Mouse (Mus musculus) lung, embryonic 16.5 days (tissue): Measurements from ENCODE around the gene Foxn2. TPM values are rescaled to one million over a fixed set of nuclear protein-coding genes. Genes with fewer than 3 reads are reported as not detected.
A peak's percentile ranks its signal among the peaks of the same experiment; 100 is the strongest.

Experiments
- ATAC-seq: fragments of 200-750 bp; cut with Nextera tagmentation; 2 replicates; pipeline ENCODE4 v1.8.0; 2017; ENCODE audit warnings: low read depth, mild to moderate bottlenecking, moderate library complexity
- H3K27ac ChIP-seq: fragments of 300-500 bp; sonication (generic); 2 replicates; pipeline ENCODE4 v1.5.1; 2014; ENCODE audit warnings: mild to moderate bottlenecking, control low read depth, low read length
- H3K27me3 ChIP-seq: fragments of 300-500 bp; sonication (generic); 2 replicates; pipeline ENCODE4 v1.6.1; 2014; ENCODE audit warnings: low read depth, low read length, mixed read lengths; ENCODE audit not compliant: control insufficient read depth, insufficient read depth
- H3K36me3 ChIP-seq: fragments of 300-500 bp; sonication (generic); 2 replicates; pipeline ENCODE4 v1.6.1; 2014; ENCODE audit warnings: low read length; ENCODE audit not compliant: control insufficient read depth, insufficient read depth
- H3K4me1 ChIP-seq: fragments of 300-500 bp; sonication (generic); replicated peaks from 2 replicates; pipeline ENCODE4 v1.6.1; 2014; ENCODE audit warnings: low read length, mixed read lengths; ENCODE audit not compliant: control insufficient read depth, insufficient read depth
- H3K4me2 ChIP-seq: fragments of 300-500 bp; sonication (generic); 2 replicates; pipeline ENCODE4 v1.6.1; 2014; ENCODE audit warnings: low read depth, low read length, control low read depth
- H3K4me3 ChIP-seq: fragments of 300-500 bp; sonication (generic); 2 replicates; pipeline ENCODE4 v1.5.1; 2014; ENCODE audit warnings: mild to moderate bottlenecking, low read length, control low read depth
- H3K9ac ChIP-seq: fragments of 300-500 bp; sonication (generic); 2 replicates; pipeline ENCODE4 v1.6.1; 2014; ENCODE audit warnings: low read length, control low read depth
- H3K9me3 ChIP-seq: fragments of 300-500 bp; sonication (generic); 2 replicates; pipeline ENCODE4 v1.6.1; 2016; ENCODE audit warnings: low read length; ENCODE audit not compliant: control insufficient read depth
- WGBS: fragments of 180-500 bp; shearing (Covaris S2); extraction: QIAGEN DNeasy Blood & Tissue Kit; methylation state at CpG from one replicate; pipeline ENCODE4 v1.1.7; 2014; 5-methylcytosine and 5-hydroxymethylcytosine counted together
- polyA plus RNA-seq: library from polyadenylated mRNA; unstranded; fragments of >200 nt; fragmentation: Nextera tagmentation; extraction: Ambion mirVana; gene quantifications from 2 replicates; pipeline ENCODE4 v1.2.1, GENCODE M21; 2015

The Foxn2 gene
- 21.5 and 21.8 TPM in 2 replicates for polyA plus RNA-seq

GRCm38 (mm10) chr17:88440285-88441000, at the start of gene Foxn2:
Gene Foxn2, plus strand, starts transcription at chr17:88440711.
- H3K4me1 ChIP-seq = peaks cover 8% of the 10 kb centered on the region; the same call in 1 of the 2 replicates
- ATAC-seq = peak; percentile 94
- H3K36me3 ChIP-seq = no peaks in the 10 kb centered on the region
- WGBS = under 1% methylated on average over 56 of the region's 93 CpGs
- peak within 1 kb of the TSS; percentile 78 for H3K4me2 ChIP-seq
- H3K4me3 ChIP-seq = peak within 1 kb of the TSS; percentile 98
- H3K9me3 ChIP-seq = no peaks in the 10 kb centered on the region
- peak within 1 kb of the TSS; percentile 94 for H3K27ac ChIP-seq
- peak within 1 kb of the TSS; percentile 97 for H3K9ac ChIP-seq
- no peaks in the 10 kb centered on the region for H3K27me3 ChIP-seq

- no peak overlapping the region for H3K4me2 ChIP-seq
- H3K9ac ChIP-seq = no peak overlapping the region
- 75% methylated on average over 6 of the region's 6 CpGs for WGBS
- H3K9me3 ChIP-seq = no peaks in the 10 kb centered on the region
- H3K4me3 ChIP-seq = no peak overlapping the region
- no peaks in the 10 kb centered on the region for H3K36me3 ChIP-seq
- no peak overlapping the region for H3K27ac ChIP-seq
- no peaks in the 10 kb centered on the region for H3K4me1 ChIP-seq
- ATAC-seq = no peak
- no peaks in the 10 kb centered on the region for H3K27me3 ChIP-seq
Measured at GRCm38 (mm10) chr17:88397501-88397900, 43.0 kb upstream of the Foxn2 start.

- 89% methylated on average over 6 of the region's 6 CpGs for WGBS
- Histone ChIP-seq H3K27me3 (no peaks in the 10 kb centered on the region), H3K4me3 (no peak overlapping the region), H3K9me3 (no peaks in the 10 kb centered on the region), H3K27ac (no peak overlapping the region), H3K4me1 (no peaks in the 10 kb centered on the region), H3K9ac (no peak overlapping the region), H3K4me2 (no peak overlapping the region), H3K36me3 (no peaks in the 10 kb centered on the region)
- ATAC-seq = no peak
Measured at GRCm38 (mm10) chr17:88398090-88398489, 42.4 kb upstream of the Foxn2 start.

GRCm38 (mm10) chr17:88398854-88399253, 41.7 kb upstream of the Foxn2 start:
- Histone ChIP-seq H3K9me3 (no peaks in the 10 kb centered on the region), H3K4me3 (no peak overlapping the region), H3K27ac (no peak overlapping the region), H3K27me3 (no peaks in the 10 kb centered on the region), H3K9ac (no peak overlapping the region), H3K4me2 (no peak overlapping the region), H3K36me3 (no peaks in the 10 kb centered on the region), H3K4me1 (no peaks in the 10 kb centered on the region)
- ATAC-seq = no peak
- WGBS = 72% methylated on average over 4 of the region's 4 CpGs

GRCm38 (mm10) chr17:88400122-88400521, 40.4 kb upstream of the Foxn2 start:
- H3K4me1 ChIP-seq = no peaks in the 10 kb centered on the region
- H3K36me3 ChIP-seq = no peaks in the 10 kb centered on the region
- peaks cover 2% of the 10 kb centered on the region; the same call in 1 of the 2 replicates for H3K27me3 ChIP-seq
- no peaks in the 10 kb centered on the region for H3K9me3 ChIP-seq
- H3K9ac ChIP-seq = no peak overlapping the region
- no peak overlapping the region for H3K4me2 ChIP-seq
- WGBS = 70% methylated on average over 6 of the region's 6 CpGs
- ATAC-seq = no peak
- no peak overlapping the region for H3K27ac ChIP-seq
- H3K4me3 ChIP-seq = no peak overlapping the region

GRCm38 (mm10) chr17:88400702-88401475, 39.6 kb upstream of the Foxn2 start:
- ATAC-seq = no peak

GRCm38 (mm10) chr17:88403269-88403668, 37.2 kb upstream of the Foxn2 start:
- no peak overlapping the region for H3K4me2 ChIP-seq
- H3K4me3 ChIP-seq = no peak overlapping the region
- no peaks in the 10 kb centered on the region for H3K9me3 ChIP-seq
- no peak overlapping the region for H3K9ac ChIP-seq
- H3K4me1 ChIP-seq = no peaks in the 10 kb centered on the region
- H3K36me3 ChIP-seq = no peaks in the 10 kb centered on the region
- peaks cover 2% of the 10 kb centered on the region; the same call in 1 of the 2 replicates for H3K27me3 ChIP-seq
- 71% methylated on average over 6 of the region's 6 CpGs for WGBS
- no peak overlapping the region for H3K27ac ChIP-seq
- no peak for ATAC-seq

More at GRCm38 (mm10) chr17:88400702-88401475, 39.6 kb upstream of the Foxn2 start:
- Histone ChIP-seq H3K4me2 (no peak overlapping the region), H3K27me3 (peaks cover 2% of the 10 kb centered on the region; the same call in 1 of the 2 replicates), H3K36me3 (no peaks in the 10 kb centered on the region), H3K9ac (no peak overlapping the region), H3K9me3 (no peaks in the 10 kb centered on the region), H3K27ac (no peak overlapping the region), H3K4me3 (no peak overlapping the region), H3K4me1 (no peaks in the 10 kb centered on the region)
- 53% methylated on average over 15 of the region's 15 CpGs for WGBS

- 14% methylated on average over 6 of the region's 6 CpGs for WGBS
- Histone ChIP-seq H3K36me3 (no peaks in the 10 kb centered on the region), H3K27ac (no peak overlapping the region), H3K27me3 (peaks cover 2% of the 10 kb centered on the region; the same call in 1 of the 2 replicates), H3K9ac (no peak overlapping the region), H3K4me2 (0 out of 2 replicates have a peak overlapping the region, but pooled peaks have one; percentile 41), H3K4me1 (no peaks in the 10 kb centered on the region), H3K9me3 (no peaks in the 10 kb centered on the region), H3K4me3 (peak overlapping the region; percentile 24; the same call in 1 of the 2 replicates)
- ATAC-seq = no peak
Measured at GRCm38 (mm10) chr17:88404471-88404870, 36.0 kb upstream of the Foxn2 start.

GRCm38 (mm10) chr17:88405076-88405475, 35.4 kb upstream of the Foxn2 start:
- Histone ChIP-seq H3K36me3 (no peaks in the 10 kb centered on the region), H3K4me2 (peak overlapping the region; percentile 41), H3K4me1 (no peaks in the 10 kb centered on the region), H3K9me3 (no peaks in the 10 kb centered on the region), H3K27ac (no peak overlapping the region), H3K27me3 (peaks cover 2% of the 10 kb centered on the region; the same call in 1 of the 2 replicates), H3K9ac (no peak overlapping the region), H3K4me3 (peak overlapping the region; percentile 24; the same call in 1 of the 2 replicates)
- WGBS = 22% methylated on average over 19 of the region's 19 CpGs
- no peak for ATAC-seq
